Mouse (Mus musculus): Measurements from ENCODE around the gene Mocs3.

- TF ChIP-seq POLR2A (IDR thresholded peaks at IDR 0.05; ENCODE audit: borderline replicate concordance, extremely low read depth, insufficient read depth, insufficient read length, poor library complexity, severe bottlenecking) (no peak), CTCF (IDR thresholded peaks at IDR 0.05; ENCODE audit: borderline replicate concordance, extremely low read depth, insufficient read depth, insufficient read length) (no peak)
Measured at GRCm38 (mm10) chr2:168260900-168261299, 30.5 kb downstream of the Mocs3 start.

All from brain, embryonic 14.5 days (tissue).